Mouse (Mus musculus) small intestine, adult 2 months (tissue): ENCODE measurements around the gene Calml4. TPM values are rescaled to one million over a fixed set of nuclear protein-coding genes. Genes with fewer than 3 reads are reported as not detected.

Source experiments
- H3K27ac ChIP-seq: fragments of 200-500 bp; 2 replicates; pipeline ENCODE4 v1.5.1; 2012; ENCODE audit warnings: low read depth, low read length, control low read depth, inconsistent platforms; ENCODE audit not compliant: insufficient read depth
- H3K27me3 ChIP-seq: fragments of 200-500 bp; 2 replicates; pipeline ENCODE4 v1.6.1; 2012; ENCODE audit warnings: mild to moderate bottlenecking, moderate library complexity, low read length, inconsistent platforms; ENCODE audit not compliant: control insufficient read depth, insufficient read depth
- H3K36me3 ChIP-seq: fragments of 200-500 bp; 2 replicates; pipeline ENCODE4 v1.6.1; 2012; ENCODE audit warnings: mild to moderate bottlenecking, low read length, control low read depth, inconsistent platforms; ENCODE audit not compliant: control insufficient read depth, insufficient read depth
- H3K4me1 ChIP-seq: fragments of 200-500 bp; 2 replicates; pipeline ENCODE4 v1.6.1; 2012; ENCODE audit warnings: low read length, inconsistent platforms, mixed read lengths; ENCODE audit not compliant: control insufficient read depth, insufficient read depth, insufficient read length
- H3K4me3 ChIP-seq: fragments of 200-500 bp; 2 replicates; pipeline ENCODE4 v1.5.1; 2012; ENCODE audit warnings: low read depth, mild to moderate bottlenecking, control low read depth, inconsistent platforms, low read length, moderate library complexity
- CTCF ChIP-seq: fragments of 200-500 bp; IDR thresholded peaks from 2 replicates; pipeline ENCODE4 v1.5.1; 2012; ENCODE audit warnings: low read depth, mild to moderate bottlenecking, control low read depth, inconsistent platforms, low read length, moderate library complexity, mixed read lengths; ENCODE audit not compliant: insufficient replicate concordance, insufficient read length; ENCODE audit errors: extremely low read depth
- POLR2A ChIP-seq: fragments of 200-500 bp; IDR thresholded peaks from 2 replicates; pipeline ENCODE4 v1.6.1; 2012; ENCODE audit warnings: low read depth, mild to moderate bottlenecking, control low read depth, inconsistent platforms, low read length, moderate library complexity
- WGBS: fragments of 180-500 bp; shearing (Covaris S2); methylation state at CpG from one replicate; pipeline ENCODE4 v1.1.7; 2018; 5-methylcytosine and 5-hydroxymethylcytosine counted together
- polyA plus RNA-seq: library from polyadenylated mRNA; depleted of rRNA; stranded (reverse); fragments of >200 nt; gene quantifications from 2 replicates; pipeline ENCODE4 v1.2.3, GENCODE M21; 2012

Calml4 gene
- polyA plus RNA-seq, 1 experiment, result 101 TPM

- no peaks in the 10 kb centered on the region for H3K36me3 ChIP-seq
- H3K4me3 ChIP-seq, result no peak overlapping the region
- H3K27me3 ChIP-seq, result no peaks in the 10 kb centered on the region
- peaks cover 15% of the 10 kb centered on the region; the same call in 1 of the 2 replicates for H3K4me1 ChIP-seq
- no peak for TF ChIP-seq CTCF
- no peak for TF ChIP-seq POLR2A
- no peak overlapping the region for H3K27ac ChIP-seq
- 20% methylated on average over 4 of the region's 4 CpGs for WGBS
These were observed 22.0 kb upstream of the Calml4 start for GRCm38 (mm10) chr9:62835705-62836446.

DNA sequence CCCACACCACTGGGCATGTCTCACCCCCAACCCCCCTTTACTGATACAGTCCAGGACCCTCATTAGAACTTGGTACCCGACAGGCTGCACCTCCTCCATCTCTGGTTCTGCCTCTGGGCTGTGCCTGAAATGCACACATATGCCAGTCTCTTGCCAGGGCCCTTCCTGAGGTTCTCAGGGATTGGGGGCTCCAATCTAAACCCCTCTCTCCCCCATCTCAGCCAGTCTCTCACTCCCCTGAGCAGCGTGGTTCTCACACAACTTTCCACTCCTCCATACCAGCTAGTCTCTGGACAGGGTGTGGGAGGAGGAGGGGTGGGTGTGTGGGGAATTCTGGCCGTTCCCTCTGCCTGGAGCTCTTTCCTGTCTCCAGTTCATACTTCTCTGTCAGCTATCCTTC is 20.3 kb upstream of the Calml4 start:
- no peak overlapping the region for H3K27ac ChIP-seq
- H3K4me1 ChIP-seq, result peaks cover 15% of the 10 kb centered on the region; the same call in 1 of the 2 replicates
- no peaks in the 10 kb centered on the region for H3K27me3 ChIP-seq
- no peaks in the 10 kb centered on the region for H3K36me3 ChIP-seq
- TF ChIP-seq POLR2A, result no peak
- no peak for TF ChIP-seq CTCF
- no peak overlapping the region for H3K4me3 ChIP-seq
- 58% methylated on average over 3 of the region's 3 CpGs for whole genome bisulfite sequencing

- Histone ChIP-seq H3K27ac (0 out of 2 replicates have a peak overlapping the region, but pooled peaks have one; percentile 26), H3K36me3 (no peaks in the 10 kb centered on the region), H3K4me3 (peak overlapping the region; percentile 81), H3K27me3 (no peaks in the 10 kb centered on the region), H3K4me1 (peaks cover 15% of the 10 kb centered on the region; the same call in 1 of the 2 replicates)
- WGBS, result 17% methylated on average over 8 of the region's 8 CpGs
- TF ChIP-seq CTCF (no peak), POLR2A (no peak)
These were observed 19.8 kb upstream of the Calml4 start for GRCm38 (mm10) chr9:62838146-62838505.

DNA sequence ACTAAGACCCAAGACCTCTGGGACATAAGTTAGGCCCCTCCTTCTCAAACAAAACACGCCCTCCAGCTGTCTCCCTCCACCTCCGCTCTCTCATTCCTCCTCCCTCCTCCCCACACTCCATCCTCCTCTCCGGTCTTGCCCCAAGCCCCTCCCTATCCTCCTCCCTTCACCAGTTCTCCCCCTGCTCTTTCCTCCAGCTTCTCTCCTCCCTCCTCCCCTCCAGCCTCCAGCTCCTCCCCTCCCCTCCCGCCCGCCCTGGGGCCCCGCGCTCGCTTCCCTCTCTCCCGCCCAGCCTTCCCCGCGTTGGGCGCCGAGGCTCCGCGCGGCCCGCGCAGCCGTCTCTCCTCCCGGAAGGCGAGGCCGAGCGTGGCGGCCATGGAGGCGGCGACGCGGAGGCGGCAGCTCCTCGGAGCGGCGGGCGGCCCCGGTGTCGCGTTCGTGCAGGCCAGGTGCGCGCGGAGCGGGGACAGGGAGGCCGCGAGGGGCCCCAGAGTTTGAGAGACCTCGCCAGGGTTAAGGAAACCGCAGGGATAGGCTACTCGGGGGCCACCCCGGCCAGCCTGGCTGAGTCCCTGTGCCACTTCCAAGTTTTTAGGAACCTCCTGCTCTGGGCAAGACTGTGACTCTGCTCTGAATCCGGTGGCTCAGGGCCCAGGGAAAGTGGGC is 19.2 kb upstream of the Calml4 start, which contains the start of gene Cln6:
Gene Cln6, plus strand, starts transcription at position 280 of the 666 bp plus-strand sequence.
- Histone ChIP-seq H3K27me3 (no peaks in the 10 kb centered on the region), H3K27ac (peak within 1 kb of the TSS; percentile 45; the same call in 1 of the 2 replicates), H3K4me1 (peaks cover 15% of the 10 kb centered on the region; the same call in 1 of the 2 replicates), H3K36me3 (no peaks in the 10 kb centered on the region), H3K4me3 (peak within 1 kb of the TSS; percentile 81)
- TF ChIP-seq POLR2A (peak; percentile 39), CTCF (no peak)
- WGBS, result under 1% methylated on average over 48 of the region's 48 CpGs

DNA sequence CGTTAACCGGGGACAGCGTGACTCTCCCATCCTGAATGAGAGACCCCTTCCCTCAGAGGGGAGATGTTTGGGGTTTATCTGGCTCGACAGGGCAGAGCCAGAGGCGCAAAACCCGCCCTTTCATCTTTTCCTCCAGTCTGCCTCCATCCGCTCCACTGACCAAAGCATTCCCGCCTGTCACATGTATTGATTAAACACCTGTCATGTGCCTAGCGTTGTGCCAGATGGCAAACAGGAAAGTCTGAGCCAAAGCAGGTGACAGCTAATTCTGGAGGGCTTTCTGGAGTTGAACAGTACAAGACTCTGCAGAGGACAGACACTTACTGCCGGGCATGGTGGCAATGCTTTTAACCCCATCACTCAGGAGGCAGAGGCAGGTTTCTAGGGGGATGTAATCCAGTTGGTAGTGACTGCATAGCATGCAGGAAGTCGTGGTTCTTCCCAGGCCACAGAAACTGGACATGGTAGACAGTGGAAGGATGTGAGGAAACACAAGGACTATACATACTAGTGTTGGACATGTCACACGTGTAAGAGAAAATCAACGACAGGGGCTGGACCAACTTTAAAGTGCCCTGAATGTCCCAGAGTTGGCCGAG is 18.6 kb upstream of the Calml4 start:
- H3K36me3 ChIP-seq, result no peaks in the 10 kb centered on the region

GRCm38 (mm10) chr9:62843356-62844024 is 14.4 kb upstream of the Calml4 start:
- Histone ChIP-seq H3K36me3 (no peaks in the 10 kb centered on the region), H3K4me3 (no peak overlapping the region), H3K27ac (no peak overlapping the region), H3K27me3 (no peaks in the 10 kb centered on the region), H3K4me1 (peaks cover 9% of the 10 kb centered on the region; the same call in 1 of the 2 replicates)
- WGBS, result 58% methylated on average over 10 of the region's 10 CpGs
- TF ChIP-seq POLR2A, result no peak

More for the DNA sequence above, 18.6 kb upstream of the Calml4 start:
- H3K4me1 ChIP-seq, result peaks cover 15% of the 10 kb centered on the region; the same call in 1 of the 2 replicates
- TF ChIP-seq POLR2A, result no peak
- 9% methylated on average over 14 of the region's 14 CpGs for WGBS
- peak overlapping the region; percentile 81 for H3K4me3 ChIP-seq
- H3K27me3 ChIP-seq, result no peaks in the 10 kb centered on the region
- H3K27ac ChIP-seq, result peak overlapping the region; percentile 45; the same call in 1 of the 2 replicates

DNA sequence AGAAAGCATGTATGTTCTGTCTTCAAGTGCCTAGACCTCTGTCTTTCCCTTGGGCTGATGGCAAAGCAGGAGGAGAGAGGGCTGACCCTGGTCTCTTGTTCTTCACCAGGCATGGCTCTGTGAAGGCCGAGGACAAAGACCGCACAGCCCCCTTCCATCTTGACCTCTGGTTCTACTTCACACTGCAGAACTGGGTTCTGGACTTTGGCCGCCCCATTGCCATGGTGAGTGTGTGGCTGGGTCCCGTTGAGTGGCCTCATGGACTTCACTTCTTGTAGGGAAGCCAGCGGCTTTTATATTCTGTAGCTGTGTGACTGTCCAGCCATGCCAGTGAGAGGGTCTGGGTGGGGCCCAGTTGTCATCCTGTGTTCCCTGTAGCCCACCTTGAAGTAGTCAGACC is 13.4 kb upstream of the Calml4 start:
- Histone ChIP-seq H3K27me3 (no peaks in the 10 kb centered on the region), H3K36me3 (no peaks in the 10 kb centered on the region), H3K27ac (no peak overlapping the region), H3K4me1 (peaks cover 3% of the 10 kb centered on the region; the same call in 1 of the 2 replicates), H3K4me3 (no peak overlapping the region)
- no peak for TF ChIP-seq POLR2A
- no peak for TF ChIP-seq CTCF
- 85% methylated on average over 5 of the region's 5 CpGs for WGBS
